In genomic region chr7:118755756-118756155, GRCm38 (mm10) we compare ENCODE assay signal across 18 mouse cellular contexts.
"Had no signal": no experiment of that assay in that cellular context is flagged by ENCODE, and none has a peak within 500 bp of the region (broad histone marks: within the 10 kb centered on the region; RNA-seq: fewer than 3 reads in every experiment).

No protein-coding gene starts in this region.

- ATAC-seq: intestine, postnatal 0 days; lung, postnatal 0 days; midbrain, embryonic 13.5 days; midbrain, embryonic 16.5 days had no signal

- H3K4me3 ChIP-seq: layer of hippocampus, adult 2 months; left cerebral cortex, adult 2 months; megakaryocyte, embryonic 14.5 days; midbrain, embryonic 10.5 days; midbrain, embryonic 13.5 days; myocyte had no signal

- H3K27ac ChIP-seq: kidney, postnatal 0 days; layer of hippocampus, adult 2 months; left cerebral cortex, adult 2 months; midbrain, embryonic 10.5 days; midbrain, embryonic 13.5 days; stomach, postnatal 0 days had no signal

- H3K4me2 ChIP-seq: lung, embryonic 14.5 days; midbrain, embryonic 13.5 days had no signal

- DNase-seq: kidney, adult 2 months; kidney, postnatal 25 days; layer of hippocampus, adult 9-11 months; lung, embryonic 14.5 days; thymus, adult 2 months; thymus, postnatal 14 days; thymus, postnatal 4 days had no signal

- H3K27me3 ChIP-seq: megakaryocyte, embryonic 14.5 days; midbrain, embryonic 13.5 days had no signal

- H3K4me1 ChIP-seq: midbrain, embryonic 10.5 days; midbrain, embryonic 13.5 days had no signal

- H3K9me3 ChIP-seq: megakaryocyte, embryonic 14.5 days; midbrain, embryonic 10.5 days; midbrain, embryonic 13.5 days had no signal

- H3K9ac ChIP-seq: lung, embryonic 14.5 days; midbrain, embryonic 13.5 days had no signal
